Mouse (Mus musculus) forebrain, embryonic 16.5 days (tissue): Measurements from ENCODE around the gene Fto. TPM values are rescaled to one million over a fixed set of nuclear protein-coding genes. Genes with fewer than 3 reads are reported as not detected.

Experiments used
- ATAC-seq: fragments of 200-750 bp; cut with Nextera tagmentation; 2 replicates; pipeline ENCODE4 v1.8.0; 2017; ENCODE audit warnings: mild to moderate bottlenecking, moderate library complexity
- H3K27ac ChIP-seq: fragments of 300-500 bp; sonication (generic); 2 replicates; pipeline ENCODE4 v1.5.1; 2014; ENCODE audit warnings: low read length, control low read depth
- H3K27me3 ChIP-seq: fragments of 300-500 bp; sonication (generic); replicated peaks from 2 replicates; pipeline ENCODE4 v1.6.1; 2014; ENCODE audit warnings: low read length; ENCODE audit not compliant: control insufficient read depth, insufficient read depth
- H3K36me3 ChIP-seq: fragments of 300-500 bp; sonication (generic); 2 replicates; pipeline ENCODE4 v1.6.1; 2014; ENCODE audit not compliant: control insufficient read depth, insufficient read depth
- H3K4me1 ChIP-seq: fragments of 300-500 bp; sonication (generic); replicated peaks from 2 replicates; pipeline ENCODE4 v1.6.1; 2014; ENCODE audit warnings: low read length; ENCODE audit not compliant: control insufficient read depth, insufficient read depth
- H3K4me2 ChIP-seq: fragments of 300-500 bp; sonication (generic); 2 replicates; pipeline ENCODE4 v1.6.1; 2014; ENCODE audit warnings: mild to moderate bottlenecking, low read length, control low read depth
- H3K4me3 ChIP-seq: fragments of 300-500 bp; sonication (generic); replicated peaks from 2 replicates; pipeline ENCODE4 v1.5.1; 2014; ENCODE audit warnings: mild to moderate bottlenecking, low read length, control low read depth
- H3K9ac ChIP-seq: fragments of 300-500 bp; sonication (generic); replicated peaks from 2 replicates; pipeline ENCODE4 v1.6.1; 2014; ENCODE audit warnings: low read depth, low read length, control low read depth
- H3K9me3 ChIP-seq: fragments of 300-500 bp; sonication (generic); 2 replicates; pipeline ENCODE4 v1.6.1; 2016; ENCODE audit warnings: low read length; ENCODE audit not compliant: control insufficient read depth
- WGBS: fragments of 180-500 bp; shearing (Covaris S2); extraction: QIAGEN DNeasy Blood & Tissue Kit; methylation state at CpG from one replicate; pipeline ENCODE4 v1.1.7; 2014; 5-methylcytosine and 5-hydroxymethylcytosine counted together
- polyA plus RNA-seq: library from polyadenylated mRNA; unstranded; fragments of >200 nt; fragmentation: Nextera tagmentation; extraction: Ambion mirVana; gene quantifications from 2 replicates; pipeline ENCODE4 v1.2.1, GENCODE M21; 2015

Gene Fto
- polyA plus RNA-seq, 1 experiment from 2014 or later = 132 TPM

GRCm38 (mm10) chr8:91504360-91504759 is 191.0 kb downstream of the Fto start:
- peak; percentile 57 for ATAC-seq
- H3K4me3 ChIP-seq = no peak overlapping the region
- WGBS = 69% methylated on average over 3 of the region's 3 CpGs
- no peaks in the 10 kb centered on the region for H3K9me3 ChIP-seq
- no peak overlapping the region for H3K4me2 ChIP-seq
- H3K27ac ChIP-seq = no peak overlapping the region
- H3K36me3 ChIP-seq = no peaks in the 10 kb centered on the region
- H3K27me3 ChIP-seq = peaks cover 3% of the 10 kb centered on the region; the same call in 1 of the 2 replicates
- no peak overlapping the region for H3K9ac ChIP-seq
- peaks cover 33% of the 10 kb centered on the region for H3K4me1 ChIP-seq

GRCm38 (mm10) chr8:91504891-91505290 is 191.6 kb downstream of the Fto start:
- WGBS = 49% methylated on average over 10 of the region's 10 CpGs
- Histone ChIP-seq H3K27me3 (peaks cover 3% of the 10 kb centered on the region; the same call in 1 of the 2 replicates), H3K27ac (no peak overlapping the region), H3K9ac (no peak overlapping the region), H3K4me1 (peaks cover 33% of the 10 kb centered on the region), H3K36me3 (no peaks in the 10 kb centered on the region), H3K4me3 (no peak overlapping the region), H3K4me2 (no peak overlapping the region), H3K9me3 (no peaks in the 10 kb centered on the region)
- peak; percentile 37 for ATAC-seq

- Histone ChIP-seq H3K4me2 (no peak overlapping the region), H3K9ac (no peak overlapping the region), H3K4me3 (no peak overlapping the region), H3K27ac (no peak overlapping the region), H3K4me1 (peaks cover 33% of the 10 kb centered on the region), H3K36me3 (no peaks in the 10 kb centered on the region), H3K9me3 (no peaks in the 10 kb centered on the region), H3K27me3 (peaks cover 3% of the 10 kb centered on the region; the same call in 1 of the 2 replicates)
- ATAC-seq = no peak
- WGBS = 83% methylated on average over 8 of the region's 8 CpGs
Observed at GRCm38 (mm10) chr8:91505411-91505954, 192.2 kb downstream of the Fto start.

GRCm38 (mm10) chr8:91505997-91506672 is 192.8 kb downstream of the Fto start:
- H3K27ac ChIP-seq = no peak overlapping the region
- H3K36me3 ChIP-seq = no peaks in the 10 kb centered on the region
- ATAC-seq = no peak
- no peak overlapping the region for H3K9ac ChIP-seq
- WGBS = 87% methylated on average over 4 of the region's 4 CpGs
- H3K27me3 ChIP-seq = peaks cover 3% of the 10 kb centered on the region; the same call in 1 of the 2 replicates
- H3K4me3 ChIP-seq = no peak overlapping the region
- peaks cover 33% of the 10 kb centered on the region for H3K4me1 ChIP-seq
- H3K4me2 ChIP-seq = no peak overlapping the region
- no peaks in the 10 kb centered on the region for H3K9me3 ChIP-seq

GRCm38 (mm10) chr8:91506682-91507257 is 193.4 kb downstream of the Fto start:
- Histone ChIP-seq H3K4me3 (no peak overlapping the region), H3K4me2 (no peak overlapping the region), H3K27me3 (peaks cover 8% of the 10 kb centered on the region; the same call in 1 of the 2 replicates), H3K9me3 (no peaks in the 10 kb centered on the region), H3K27ac (no peak overlapping the region), H3K36me3 (no peaks in the 10 kb centered on the region), H3K4me1 (peaks cover 33% of the 10 kb centered on the region), H3K9ac (no peak overlapping the region)
- ATAC-seq = no peak
- WGBS = 81% methylated on average over 6 of the region's 6 CpGs

- no peak overlapping the region for H3K9ac ChIP-seq
- H3K4me2 ChIP-seq = no peak overlapping the region
- no peaks in the 10 kb centered on the region for H3K36me3 ChIP-seq
- 80% methylated on average over 7 of the region's 7 CpGs for WGBS
- no peaks in the 10 kb centered on the region for H3K9me3 ChIP-seq
- ATAC-seq = no peak
- H3K27me3 ChIP-seq = peaks cover 8% of the 10 kb centered on the region; the same call in 1 of the 2 replicates
- H3K27ac ChIP-seq = no peak overlapping the region
- H3K4me1 ChIP-seq = peaks cover 31% of the 10 kb centered on the region
- no peak overlapping the region for H3K4me3 ChIP-seq
Observed at GRCm38 (mm10) chr8:91507681-91508097, 194.4 kb downstream of the Fto start.

GRCm38 (mm10) chr8:91508284-91508683 is 195.0 kb downstream of the Fto start:
- Histone ChIP-seq H3K9ac (no peak overlapping the region), H3K9me3 (no peaks in the 10 kb centered on the region), H3K4me3 (no peak overlapping the region), H3K36me3 (no peaks in the 10 kb centered on the region), H3K4me1 (peaks cover 28% of the 10 kb centered on the region), H3K27ac (no peak overlapping the region), H3K4me2 (no peak overlapping the region), H3K27me3 (peaks cover 8% of the 10 kb centered on the region; the same call in 1 of the 2 replicates)
- 79% methylated on average over 4 of the region's 4 CpGs for WGBS
- ATAC-seq = no peak

GRCm38 (mm10) chr8:91509206-91509899 is 196.0 kb downstream of the Fto start:
- no peaks in the 10 kb centered on the region for H3K9me3 ChIP-seq
- H3K4me1 ChIP-seq = peaks cover 19% of the 10 kb centered on the region
- H3K9ac ChIP-seq = no peak overlapping the region
- H3K27ac ChIP-seq = no peak overlapping the region
- no peak for ATAC-seq
- H3K4me2 ChIP-seq = no peak overlapping the region
- WGBS = 34% methylated on average over 8 of the region's 8 CpGs
- H3K27me3 ChIP-seq = peaks cover 8% of the 10 kb centered on the region; the same call in 1 of the 2 replicates
- H3K4me3 ChIP-seq = no peak overlapping the region
- no peaks in the 10 kb centered on the region for H3K36me3 ChIP-seq

- no peak for ATAC-seq
- no peak overlapping the region for H3K27ac ChIP-seq
- WGBS = 17% methylated on average over 6 of the region's 6 CpGs
- H3K4me3 ChIP-seq = no peak overlapping the region
- no peak overlapping the region for H3K4me2 ChIP-seq
- H3K27me3 ChIP-seq = peaks cover 8% of the 10 kb centered on the region; the same call in 1 of the 2 replicates
- no peaks in the 10 kb centered on the region for H3K9me3 ChIP-seq
- no peaks in the 10 kb centered on the region for H3K36me3 ChIP-seq
- H3K9ac ChIP-seq = no peak overlapping the region
- peaks cover 19% of the 10 kb centered on the region for H3K4me1 ChIP-seq
Observed at GRCm38 (mm10) chr8:91509900-91510260, 196.6 kb downstream of the Fto start.
